Mouse (Mus musculus) layer of hippocampus, postnatal 14 days (tissue): ENCODE results near the gene Tas2r135. TPM values are rescaled to one million over a fixed set of nuclear protein-coding genes. Genes with fewer than 3 reads are reported as not detected.

Experiments
- DNase-seq, 2 experiments: peaks; one replicate each; pipeline ENCODE4 v3.0.0; 2021 to 2022; ENCODE audit warnings: low spot score in 2 of 2, mixed read lengths in 1 of 2
- long read RNA-seq, 2 experiments: library from polyadenylated mRNA; stranded (forward); transcript quantifications; one replicate each; pipeline ENCODE4 v2.0.0; 2021
- total RNA-seq, 2 experiments: library from RNA; stranded (reverse); gene quantifications; 2 replicates each; pipeline ENCODE4 v1.2.3; 2021

The Tas2r135 gene
- under 1 TPM in 1 of 2 experiments, not detected in 1; 0.36 TPM for total RNA-seq
- long read RNA-seq, experiment 1: 0 reads
- long read RNA-seq, experiment 2: 0 reads

DNA sequence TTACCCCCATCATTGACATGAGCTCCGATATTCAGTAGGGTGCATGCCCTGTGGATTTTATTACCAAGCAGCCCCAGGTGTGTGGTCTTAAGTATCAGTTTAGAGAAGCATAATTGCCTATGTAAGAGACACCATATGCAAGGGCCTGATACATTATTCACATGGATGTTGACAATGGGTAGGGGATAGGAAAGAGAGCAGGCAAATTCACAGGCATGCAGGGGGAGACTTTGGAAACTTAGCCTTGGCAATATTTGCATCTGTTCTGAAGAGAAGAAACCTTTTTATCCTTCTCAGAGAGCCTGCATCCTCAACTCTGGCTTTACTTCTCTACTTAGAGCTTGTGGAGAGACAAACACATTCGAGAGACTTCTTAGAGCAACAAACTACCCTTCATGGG is at the start of gene Tas2r135:
Tas2r135 (plus strand) TSS at position 301 of the 400 bp plus-strand sequence.
- no peak for DNase-seq

DNA sequence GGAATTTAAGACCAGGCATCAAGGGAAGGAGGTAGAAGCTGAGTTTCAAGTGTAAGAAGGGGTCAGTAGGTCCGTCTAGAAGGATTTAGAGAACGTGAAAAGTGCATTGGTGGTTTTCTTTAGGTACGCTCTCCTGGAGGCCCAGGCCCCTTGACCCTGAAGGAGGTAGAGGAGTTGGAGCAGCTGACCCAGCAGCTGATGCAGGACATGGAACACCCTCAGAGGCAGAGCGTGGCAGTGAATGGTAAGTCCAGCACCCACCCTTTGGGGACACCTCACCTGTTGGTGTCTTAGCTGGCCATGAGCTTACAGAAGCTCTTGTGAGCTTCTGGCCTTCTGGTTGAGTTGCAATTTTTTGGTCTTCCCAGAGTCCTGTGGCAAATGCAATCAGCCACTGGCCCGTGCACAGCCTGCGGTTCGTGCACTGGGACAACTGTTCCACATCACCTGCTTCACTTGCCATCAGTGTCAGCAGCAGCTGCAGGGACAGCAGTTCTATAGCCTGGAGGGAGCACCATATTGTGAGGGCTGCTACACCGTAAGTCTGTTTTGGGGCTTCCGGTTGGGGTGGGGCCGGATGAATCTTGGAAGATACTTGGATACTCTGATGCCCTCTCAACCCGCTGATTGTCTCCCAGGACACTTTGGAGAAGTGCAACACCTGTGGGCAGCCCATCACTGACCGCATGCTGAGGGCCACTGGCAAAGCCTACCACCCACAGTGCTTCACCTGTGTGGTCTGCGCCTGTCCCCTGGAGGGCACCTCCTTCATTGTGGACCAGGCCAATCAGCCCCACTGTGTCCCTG is 49.2 kb upstream of the Tas2r135 start:
- no peak for DNase-seq

GRCm38 (mm10) chr6:42356913-42357312 is 48.3 kb upstream of the Tas2r135 start:
- DNase-seq: no peak

DNA sequence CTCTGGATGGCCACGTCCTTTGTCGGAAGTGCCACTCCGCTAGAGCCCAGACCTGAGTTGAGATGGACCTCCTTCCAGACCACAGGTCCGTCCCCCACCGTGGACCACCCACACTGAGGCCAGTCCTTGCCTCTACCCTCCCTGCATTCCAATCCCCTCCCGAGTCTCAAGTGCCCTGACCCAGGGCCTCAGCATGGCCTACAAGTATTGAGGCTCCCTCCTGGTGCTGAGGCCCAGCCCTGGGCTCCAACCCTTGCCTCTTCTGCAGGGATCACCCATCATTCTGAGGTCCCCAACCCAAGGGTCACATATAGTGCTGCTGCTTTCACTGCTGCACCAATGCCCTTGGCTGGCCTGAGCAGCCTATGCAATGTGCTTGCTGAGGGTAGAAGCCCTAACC is 47.3 kb upstream of the Tas2r135 start:
- DNase-seq: no peak

DNA sequence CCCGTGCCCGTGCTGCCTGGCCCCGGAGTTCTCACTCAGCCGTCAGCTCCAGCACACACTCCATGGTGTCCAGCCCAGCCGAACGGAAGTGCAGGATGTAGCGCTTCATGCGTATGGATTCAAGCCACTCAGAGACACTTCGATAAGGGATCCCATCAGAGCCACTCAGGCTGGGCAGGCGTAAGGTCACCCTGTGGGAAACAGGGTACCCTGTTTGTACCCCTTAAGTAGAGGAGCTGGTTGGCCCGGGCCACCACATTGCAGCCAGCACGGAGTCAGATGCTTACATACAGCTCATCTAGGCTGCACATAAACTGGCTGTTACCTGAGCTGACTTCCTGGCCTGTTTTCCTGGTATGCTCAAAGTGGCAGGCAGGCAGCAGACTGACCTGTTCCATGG is 46.3 kb upstream of the Tas2r135 start:
- no peak for DNase-seq

DNA sequence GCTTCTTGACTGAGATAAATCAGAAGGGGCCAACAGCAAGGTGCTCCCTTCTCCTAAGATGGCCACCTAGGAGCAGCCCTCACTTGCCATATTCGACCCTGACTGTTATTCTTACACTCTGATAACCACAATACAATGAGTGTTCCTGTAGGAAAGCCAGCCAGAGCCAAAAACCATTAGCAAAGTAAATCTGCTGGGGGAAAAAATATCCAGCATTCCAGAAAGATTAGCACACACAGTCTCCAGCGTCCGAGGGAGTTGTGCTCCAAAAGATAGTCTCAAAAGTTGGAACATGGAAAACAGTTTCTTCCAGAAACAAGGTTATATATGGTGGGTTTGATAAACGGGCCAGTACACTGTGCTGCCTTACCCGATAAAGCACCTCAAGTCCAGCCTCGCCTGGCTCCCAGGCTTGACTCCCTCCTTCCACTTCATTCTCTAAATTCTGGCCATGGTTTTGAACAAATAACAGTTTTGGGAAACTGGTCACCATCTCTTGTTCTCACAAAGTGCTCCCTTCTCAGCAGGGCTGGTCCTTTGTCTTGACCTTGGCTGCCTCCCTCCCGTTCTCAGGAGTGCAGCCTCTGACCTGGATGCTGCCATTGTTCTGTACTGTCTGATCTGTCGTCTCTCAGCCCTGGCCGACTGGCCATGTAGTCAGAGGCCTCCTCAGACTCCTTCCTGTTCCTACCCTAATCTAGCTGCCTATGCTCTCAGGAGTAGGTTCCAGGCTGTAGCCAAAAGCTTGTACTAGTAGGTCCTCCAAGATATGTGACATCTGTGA is 45.7 kb upstream of the Tas2r135 start:
- no peak for DNase-seq

DNA sequence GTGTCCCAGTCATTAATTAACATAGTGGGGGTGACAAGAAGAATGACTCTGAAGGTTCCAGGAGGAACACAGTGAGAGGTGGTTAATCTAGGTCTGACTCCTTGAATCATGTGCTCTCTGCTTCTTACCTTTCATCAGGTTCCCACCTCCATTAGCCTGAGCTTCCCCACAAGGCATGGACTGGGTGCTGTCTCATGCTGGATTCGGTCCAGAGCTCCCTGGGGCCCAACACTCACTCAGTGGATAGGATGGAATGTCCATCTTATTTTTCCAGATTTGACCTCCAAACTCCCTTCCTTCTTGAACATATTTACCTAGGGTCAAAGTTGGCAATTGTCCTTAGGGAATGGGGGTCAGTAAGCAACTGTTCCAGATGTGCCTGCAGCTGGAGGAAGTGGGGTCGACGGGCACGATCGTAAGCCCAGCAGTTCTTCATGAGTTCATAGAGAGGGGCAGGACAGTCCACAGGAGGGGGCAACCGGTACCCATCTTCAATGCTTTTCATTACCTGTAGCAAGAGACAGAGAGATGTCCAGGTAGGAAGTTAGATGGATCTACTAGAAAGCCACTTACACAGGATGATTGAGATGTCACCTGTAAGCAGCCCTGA is 44.9 kb upstream of the Tas2r135 start:
- no peak for DNase-seq

GRCm38 (mm10) chr6:42361041-42361895 is 44.0 kb upstream of the Tas2r135 start:
- DNase-seq: no peak

- no peak for DNase-seq
These were observed 43.2 kb upstream of the Tas2r135 start for GRCm38 (mm10) chr6:42362074-42362473.

- no peak for DNase-seq
These were observed 42.7 kb upstream of the Tas2r135 start for GRCm38 (mm10) chr6:42362497-42362896.

GRCm38 (mm10) chr6:42362974-42363373 is 42.3 kb upstream of the Tas2r135 start:
- no peak for DNase-seq

DNA sequence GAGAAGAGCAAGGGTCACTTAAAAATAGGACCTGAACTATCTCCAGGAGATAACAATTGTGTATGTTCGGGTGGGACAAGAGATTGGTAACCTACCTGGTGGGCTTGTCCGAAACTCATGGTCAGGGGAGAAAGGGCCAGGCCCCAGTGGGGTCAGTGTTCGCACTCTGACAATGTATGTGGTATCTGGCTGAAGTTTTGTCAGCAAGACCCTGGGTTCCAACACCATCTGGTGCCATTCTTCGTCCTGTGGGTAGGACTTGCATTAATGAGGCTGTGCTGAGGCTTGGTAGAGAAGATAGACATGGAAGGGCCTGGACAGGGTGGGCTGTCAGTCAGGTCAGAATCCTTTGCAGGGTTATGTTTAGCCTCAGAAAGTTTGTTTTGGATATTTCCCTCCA is 41.2 kb upstream of the Tas2r135 start:
- no peak for DNase-seq

GRCm38 (mm10) chr6:42364607-42365006 is 40.6 kb upstream of the Tas2r135 start:
- no peak for DNase-seq

GRCm38 (mm10) chr6:42365215-42365614 is 40.0 kb upstream of the Tas2r135 start:
- DNase-seq: no peak

- no peak for DNase-seq
These were observed 35.4 kb upstream of the Tas2r135 start for GRCm38 (mm10) chr6:42369870-42370269.

- no peak for DNase-seq
These were observed 34.4 kb upstream of the Tas2r135 start for GRCm38 (mm10) chr6:42370630-42371363.

DNA sequence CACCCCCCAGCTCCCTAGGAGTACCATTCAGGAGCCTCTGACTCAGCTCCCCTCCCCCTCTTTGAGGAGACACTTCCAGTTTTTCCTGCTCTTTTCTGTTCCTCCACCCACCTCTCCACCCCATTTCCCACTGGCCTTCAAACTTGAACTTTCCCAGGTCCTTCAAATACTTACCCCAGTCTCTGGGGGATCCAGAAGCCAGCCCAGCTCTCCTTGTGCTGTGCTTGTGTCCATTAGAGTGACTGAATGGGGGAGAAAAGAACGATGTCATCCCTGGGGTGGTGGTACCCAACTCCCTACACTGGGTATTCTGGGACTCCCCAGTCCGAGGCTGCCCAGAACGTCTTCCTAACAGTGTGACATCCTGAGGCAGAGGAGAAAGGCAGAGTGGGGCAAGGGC is 33.2 kb upstream of the Tas2r135 start:
- no peak for DNase-seq

GRCm38 (mm10) chr6:42372421-42372815 is 32.8 kb upstream of the Tas2r135 start:
- no peak for DNase-seq

GRCm38 (mm10) chr6:42372816-42373547 is 32.3 kb upstream of the Tas2r135 start, which contains the start of gene Epha1:
Epha1 (minus strand) TSS chr6:42373268.
- peak in 1 of 2 experiments; percentile 46 for DNase-seq
